Mouse (Mus musculus): ENCODE measurements around the gene Osbpl9. TPM values are rescaled to one million over a fixed set of nuclear protein-coding genes. Genes with fewer than 3 reads are reported as not detected.

The Osbpl9 gene
- polyA plus RNA-seq, 1 experiment from 2014 or later, result 50.7 TPM

DNA sequence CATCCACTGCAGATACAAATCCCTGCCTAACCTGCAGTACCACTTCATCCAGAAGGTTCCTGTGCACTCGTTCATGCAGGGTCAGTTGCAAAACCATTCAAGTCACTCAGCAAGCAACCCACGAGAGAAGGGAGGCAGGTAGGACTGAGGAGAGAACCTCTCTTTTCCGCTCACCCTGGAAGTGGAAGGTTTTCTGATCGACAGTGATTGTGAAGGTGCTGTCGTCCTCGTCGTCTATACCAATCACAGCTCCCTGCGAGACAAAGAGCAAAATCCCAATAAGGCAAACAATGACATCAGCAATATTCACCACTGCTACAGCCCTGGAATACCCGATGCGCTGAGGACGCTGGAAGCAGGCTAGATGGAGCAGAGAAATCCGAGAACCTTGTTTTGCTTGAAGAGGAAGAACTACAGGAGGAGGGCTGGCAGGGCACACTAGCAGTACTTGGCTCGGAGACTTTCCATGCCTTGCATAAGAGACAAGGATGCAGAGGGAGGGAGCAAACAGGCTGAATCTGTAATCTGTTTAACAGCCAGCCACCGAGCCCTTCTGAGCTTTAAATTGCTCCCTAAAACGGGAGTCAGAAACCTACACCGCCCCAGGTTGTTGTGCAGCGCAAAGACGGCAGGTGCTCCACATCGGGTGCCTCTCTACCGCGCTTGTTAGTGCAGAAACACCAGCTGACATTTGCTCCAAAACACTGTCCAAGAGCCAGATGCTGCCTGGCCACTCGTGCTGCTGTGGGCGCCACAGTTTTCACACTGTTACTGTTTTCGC lies 45.4 kb downstream of the Osbpl9 start:
- WGBS, result 29% methylated on average over 24 of the region's 24 CpGs
- 0 out of 2 replicates have a peak overlapping the region, but pooled peaks have one; percentile 5 for H3K9ac ChIP-seq

GRCm38 (mm10) chr4:109156073-109156472 lies 46.0 kb downstream of the Osbpl9 start:
- Histone ChIP-seq H3K27ac (no peak overlapping the region), H3K9me3 (replicated peaks) (no peaks in the 10 kb centered on the region), H3K36me3 (no peaks in the 10 kb centered on the region), H3K27me3 (no peaks in the 10 kb centered on the region), H3K4me2 (peak overlapping the region; percentile 59), H3K9ac (no peak overlapping the region), H3K4me3 (no peak overlapping the region), H3K4me1 (replicated peaks) (peaks cover 15% of the 10 kb centered on the region)
- 78% methylated on average over 6 of the region's 6 CpGs for WGBS
- ATAC-seq (replicated peaks; ENCODE audit: insufficient number of reproducible peaks, insufficient read depth, low FRiP score, low read depth), result no peak

More for the DNA sequence above, 45.4 kb downstream of the Osbpl9 start:
- Histone ChIP-seq H3K27me3 (no peaks in the 10 kb centered on the region), H3K36me3 (no peaks in the 10 kb centered on the region), H3K4me3 (peak overlapping the region; percentile 36), H3K4me1 (replicated peaks) (peaks cover 15% of the 10 kb centered on the region), H3K4me2 (peak overlapping the region; percentile 59), H3K9me3 (replicated peaks) (no peaks in the 10 kb centered on the region), H3K27ac (peak overlapping the region; percentile 54)
- peak; percentile 35; the same call in 1 of the 2 replicates for ATAC-seq (replicated peaks; ENCODE audit: insufficient number of reproducible peaks, insufficient read depth, low FRiP score, low read depth)

GRCm38 (mm10) chr4:109150214-109150613 lies 51.9 kb downstream of the Osbpl9 start:
- no peak overlapping the region for H3K27ac ChIP-seq
- no peaks in the 10 kb centered on the region for H3K27me3 ChIP-seq
- no peaks in the 10 kb centered on the region for H3K9me3 ChIP-seq (replicated peaks)
- H3K9ac ChIP-seq, result no peak overlapping the region
- H3K4me1 ChIP-seq (replicated peaks), result peaks cover 9% of the 10 kb centered on the region
- H3K4me2 ChIP-seq, result no peak overlapping the region
- H3K36me3 ChIP-seq, result no peaks in the 10 kb centered on the region
- ATAC-seq (replicated peaks; ENCODE audit: insufficient number of reproducible peaks, insufficient read depth, low FRiP score, low read depth), result no peak
- no peak overlapping the region for H3K4me3 ChIP-seq
- WGBS, result 59% methylated on average over 2 of the region's 2 CpGs

DNA sequence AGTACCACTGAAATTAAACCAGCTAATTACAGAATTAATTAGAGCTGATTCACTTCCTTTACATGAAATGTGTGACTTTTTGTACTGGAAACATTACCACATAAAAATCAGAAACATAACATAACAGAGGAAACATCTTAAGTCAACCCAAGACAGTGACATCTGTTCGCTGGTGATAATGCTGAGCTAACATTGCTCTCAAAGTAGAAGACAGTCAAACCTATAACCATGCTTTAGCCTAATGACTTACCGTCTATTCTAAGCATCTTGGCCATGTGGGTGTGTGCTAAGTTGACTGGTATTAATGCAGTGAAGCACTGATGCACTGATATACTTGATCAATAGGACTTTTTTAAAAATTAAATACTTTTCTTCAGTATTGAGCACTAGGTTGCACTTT lies 52.7 kb downstream of the Osbpl9 start:
- ATAC-seq (replicated peaks; ENCODE audit: insufficient number of reproducible peaks, insufficient read depth, low FRiP score, low read depth), result no peak
- no peaks in the 10 kb centered on the region for H3K9me3 ChIP-seq (replicated peaks)
- peaks cover 10% of the 10 kb centered on the region for H3K4me1 ChIP-seq (replicated peaks)
- no peak overlapping the region for H3K4me2 ChIP-seq
- no peak overlapping the region for H3K4me3 ChIP-seq
- H3K9ac ChIP-seq, result no peak overlapping the region
- no peaks in the 10 kb centered on the region for H3K27me3 ChIP-seq
- H3K36me3 ChIP-seq, result no peaks in the 10 kb centered on the region
- 77% methylated on average over 2 of the region's 2 CpGs for WGBS
- no peak overlapping the region for H3K27ac ChIP-seq

DNA sequence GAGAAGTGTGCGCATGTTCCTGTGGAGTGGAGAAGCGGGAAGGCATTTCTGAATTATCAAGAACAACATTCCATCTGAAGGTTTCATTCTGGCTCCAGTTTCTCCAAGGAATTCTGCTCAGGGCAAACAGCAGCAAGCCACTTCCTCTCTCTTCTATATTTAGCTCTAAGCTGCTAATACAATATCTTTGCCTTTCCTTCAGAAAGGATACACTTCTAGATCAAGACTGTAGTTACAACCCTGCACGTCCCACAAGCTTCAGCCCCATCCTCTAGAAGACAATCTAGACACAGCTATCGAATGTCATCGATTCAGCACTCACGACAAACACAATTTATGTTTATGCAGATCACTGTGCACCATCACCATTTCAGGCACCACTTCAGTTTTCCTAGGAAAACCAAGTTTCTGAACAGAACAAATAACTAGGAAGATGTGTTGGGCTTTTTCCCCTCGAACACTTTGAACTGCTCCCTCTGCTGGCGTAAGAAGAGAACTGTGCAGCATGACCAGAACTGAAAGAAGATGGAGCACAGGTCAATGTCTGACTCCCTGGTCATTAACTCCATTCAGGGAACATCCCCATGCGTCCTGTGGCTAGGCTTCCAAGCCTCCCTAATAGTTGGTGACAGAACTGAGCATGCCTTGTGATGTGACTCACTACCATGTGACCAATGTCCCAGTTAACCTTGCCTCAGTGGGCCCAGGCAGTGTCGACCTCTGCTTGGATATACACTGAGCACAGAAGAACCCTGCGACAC lies 54.6 kb downstream of the Osbpl9 start:
- WGBS, result 34% methylated on average over 11 of the region's 11 CpGs
- H3K9ac ChIP-seq, result no peak overlapping the region
- peak overlapping the region; percentile 29 for H3K4me3 ChIP-seq
- H3K27ac ChIP-seq, result peak overlapping the region; percentile 85
- H3K36me3 ChIP-seq, result no peaks in the 10 kb centered on the region
- H3K4me2 ChIP-seq, result peak overlapping the region; percentile 57
- no peaks in the 10 kb centered on the region for H3K9me3 ChIP-seq (replicated peaks)
- H3K4me1 ChIP-seq (replicated peaks), result peaks cover 13% of the 10 kb centered on the region
- H3K27me3 ChIP-seq, result no peaks in the 10 kb centered on the region
- ATAC-seq (replicated peaks; ENCODE audit: insufficient number of reproducible peaks, insufficient read depth, low FRiP score, low read depth), result peak; percentile 57

DNA sequence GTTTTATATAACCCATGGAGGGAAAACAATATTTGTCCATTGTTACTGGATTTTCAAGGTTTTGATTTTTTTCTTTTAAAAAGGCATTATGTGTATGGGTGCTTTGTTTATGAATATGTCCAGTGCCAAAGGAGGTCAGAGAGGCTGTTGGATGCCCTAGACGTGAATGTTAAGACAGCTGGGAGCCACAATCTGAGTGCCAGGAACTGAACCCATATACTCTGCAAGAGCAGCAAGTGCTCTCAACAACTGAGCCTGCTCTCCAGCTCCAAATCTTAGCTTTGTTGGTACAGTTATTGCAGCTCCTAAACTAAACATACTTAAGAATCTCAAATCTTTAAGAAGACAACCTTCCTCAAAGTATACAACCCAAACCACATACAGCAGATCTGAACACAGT lies 59.0 kb downstream of the Osbpl9 start:
- no peak overlapping the region for H3K9ac ChIP-seq
- H3K36me3 ChIP-seq, result no peaks in the 10 kb centered on the region
- no peak overlapping the region for H3K4me3 ChIP-seq
- H3K27me3 ChIP-seq, result no peaks in the 10 kb centered on the region
- H3K9me3 ChIP-seq (replicated peaks), result no peaks in the 10 kb centered on the region
- ATAC-seq (replicated peaks; ENCODE audit: insufficient number of reproducible peaks, insufficient read depth, low FRiP score, low read depth), result no peak
- no peak overlapping the region for H3K27ac ChIP-seq
- 69% methylated on average over 1 of the region's 1 CpGs for WGBS
- peaks cover 16% of the 10 kb centered on the region for H3K4me1 ChIP-seq (replicated peaks)
- H3K4me2 ChIP-seq, result no peak overlapping the region

DNA sequence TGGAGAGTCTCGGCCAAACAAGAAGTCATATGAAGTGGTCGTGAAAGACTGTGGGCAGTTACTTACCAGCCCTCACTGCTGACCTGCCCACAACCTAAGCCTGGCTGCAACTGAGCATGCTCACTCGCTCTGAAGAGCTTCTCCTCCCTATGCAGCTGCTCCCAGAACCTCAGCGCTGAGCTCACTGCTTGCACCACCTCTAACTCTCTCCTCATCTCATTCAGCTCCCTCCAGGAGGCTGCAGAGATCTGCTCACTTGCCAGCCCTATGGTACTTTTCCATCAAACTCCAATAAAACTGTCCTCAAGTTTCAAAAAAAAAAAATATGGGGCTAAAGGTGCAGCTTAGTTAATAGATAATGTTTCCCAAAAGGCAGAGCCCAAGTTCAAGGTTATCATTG lies 63.5 kb downstream of the Osbpl9 start:
- no peaks in the 10 kb centered on the region for H3K9me3 ChIP-seq (replicated peaks)
- 39% methylated on average over 4 of the region's 4 CpGs for WGBS

DNA sequence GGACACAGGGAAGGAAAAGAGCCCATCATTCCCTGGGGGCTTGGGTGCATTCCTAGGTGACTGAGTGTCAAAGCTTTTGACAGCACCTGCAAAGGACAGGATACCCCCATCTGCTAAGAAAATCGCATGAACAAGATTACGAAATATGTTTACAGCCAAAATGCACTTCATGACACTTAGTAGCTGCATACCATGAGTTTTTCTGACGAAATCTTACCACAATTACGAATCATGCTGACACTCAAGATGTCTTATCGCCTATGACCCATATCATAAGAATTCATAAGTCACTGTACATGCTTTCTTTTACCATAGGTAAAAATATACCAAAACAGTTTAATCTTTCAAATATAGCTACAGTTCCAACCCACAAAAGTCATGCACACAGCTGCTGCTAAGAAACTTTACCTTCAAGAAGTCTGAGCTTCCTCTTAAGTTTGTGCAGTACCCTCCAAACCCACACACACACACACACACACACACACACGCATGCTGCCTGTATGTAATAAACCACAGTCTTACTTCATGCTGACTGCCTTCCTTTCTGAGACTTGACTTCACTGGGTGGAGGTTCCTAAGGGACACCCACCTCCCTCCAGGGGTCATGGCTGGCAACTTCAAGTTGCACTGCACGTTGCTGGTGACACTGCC lies 65.5 kb downstream of the Osbpl9 start:
- Histone ChIP-seq H3K4me2 (no peak overlapping the region), H3K4me1 (replicated peaks) (peaks cover 3% of the 10 kb centered on the region), H3K36me3 (no peaks in the 10 kb centered on the region), H3K27ac (no peak overlapping the region), H3K9me3 (replicated peaks) (no peaks in the 10 kb centered on the region), H3K27me3 (no peaks in the 10 kb centered on the region), H3K9ac (no peak overlapping the region), H3K4me3 (no peak overlapping the region)
- no peak for ATAC-seq (replicated peaks; ENCODE audit: insufficient number of reproducible peaks, insufficient read depth, low FRiP score, low read depth)
- 77% methylated on average over 7 of the region's 7 CpGs for WGBS

More for the DNA sequence above, 63.5 kb downstream of the Osbpl9 start:
- no peak for ATAC-seq (replicated peaks; ENCODE audit: insufficient number of reproducible peaks, insufficient read depth, low FRiP score, low read depth)
- H3K4me2 ChIP-seq, result no peak overlapping the region
- H3K27ac ChIP-seq, result no peak overlapping the region
- H3K9ac ChIP-seq, result no peak overlapping the region
- H3K27me3 ChIP-seq, result no peaks in the 10 kb centered on the region
- H3K4me3 ChIP-seq, result no peak overlapping the region
- peaks cover 3% of the 10 kb centered on the region for H3K4me1 ChIP-seq (replicated peaks)
- H3K36me3 ChIP-seq, result no peaks in the 10 kb centered on the region

- H3K36me3 ChIP-seq, result no peaks in the 10 kb centered on the region
- no peaks in the 10 kb centered on the region for H3K27me3 ChIP-seq
- no peak overlapping the region for H3K9ac ChIP-seq
- H3K4me1 ChIP-seq (replicated peaks), result peaks cover 6% of the 10 kb centered on the region
- 81% methylated on average over 3 of the region's 3 CpGs for WGBS
- H3K9me3 ChIP-seq (replicated peaks), result no peaks in the 10 kb centered on the region
- H3K4me3 ChIP-seq, result no peak overlapping the region
- no peak overlapping the region for H3K27ac ChIP-seq
- H3K4me2 ChIP-seq, result no peak overlapping the region
- ATAC-seq (replicated peaks; ENCODE audit: insufficient number of reproducible peaks, insufficient read depth, low FRiP score, low read depth), result no peak
Measured at GRCm38 (mm10) chr4:109134955-109135354, 67.1 kb downstream of the Osbpl9 start.

DNA sequence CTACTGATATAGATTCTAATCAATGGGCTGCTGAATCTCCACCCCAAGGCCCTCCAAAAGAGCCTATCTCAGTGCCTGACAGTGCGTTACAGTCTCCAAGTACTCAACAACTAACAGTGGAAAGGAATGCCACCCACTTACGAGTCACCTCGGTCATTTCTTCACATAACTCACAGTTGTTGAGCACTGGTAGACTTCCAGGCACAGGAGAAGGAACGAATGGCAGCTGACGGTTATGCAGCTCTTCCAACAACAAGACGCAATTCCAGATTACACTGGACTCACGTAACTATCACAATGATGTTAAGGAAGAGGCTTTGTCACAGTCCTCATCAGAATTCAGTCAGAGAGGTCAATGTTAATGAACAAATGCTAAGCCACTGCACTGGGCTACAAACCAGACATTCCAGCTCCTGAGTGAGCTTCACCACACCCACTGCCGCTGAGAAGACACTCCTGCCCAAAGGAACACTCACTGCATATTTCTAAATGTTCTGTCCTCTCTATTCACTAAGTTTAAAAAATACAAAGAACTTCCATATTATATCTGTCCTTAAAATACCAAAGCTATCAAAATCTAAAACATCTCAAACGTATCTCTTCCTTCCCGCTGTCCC lies 70.7 kb downstream of the Osbpl9 start:
- Histone ChIP-seq H3K9ac (no peak overlapping the region), H3K9me3 (replicated peaks) (no peaks in the 10 kb centered on the region), H3K36me3 (no peaks in the 10 kb centered on the region), H3K4me1 (replicated peaks) (peaks cover 13% of the 10 kb centered on the region), H3K27me3 (no peaks in the 10 kb centered on the region), H3K4me3 (no peak overlapping the region), H3K4me2 (no peak overlapping the region), H3K27ac (no peak overlapping the region)
- WGBS, result 65% methylated on average over 10 of the region's 10 CpGs
- ATAC-seq (replicated peaks; ENCODE audit: insufficient number of reproducible peaks, insufficient read depth, low FRiP score, low read depth), result no peak

DNA sequence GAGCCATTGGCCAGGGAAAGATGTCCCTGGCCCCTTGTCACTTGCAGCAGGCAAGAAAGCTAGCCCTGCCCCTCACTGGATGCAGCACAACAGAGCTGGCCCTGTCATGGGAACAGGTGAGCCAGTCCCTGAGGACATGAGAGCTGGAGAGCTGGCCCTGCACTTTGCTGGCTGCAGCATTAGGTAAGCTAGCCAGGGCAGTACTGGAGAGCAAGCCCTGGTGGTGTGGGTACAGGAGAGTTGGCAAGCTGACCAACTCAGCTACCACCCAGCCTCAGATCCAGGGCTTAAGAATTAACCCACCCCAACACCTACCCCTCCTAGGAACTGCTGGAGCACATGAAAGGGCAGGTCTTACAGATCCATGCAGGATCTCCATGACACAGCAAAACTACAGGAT lies 73.1 kb downstream of the Osbpl9 start:
- Histone ChIP-seq H3K27me3 (no peaks in the 10 kb centered on the region), H3K9ac (no peak overlapping the region), H3K9me3 (replicated peaks) (no peaks in the 10 kb centered on the region), H3K4me2 (no peak overlapping the region), H3K36me3 (no peaks in the 10 kb centered on the region), H3K27ac (no peak overlapping the region), H3K4me3 (no peak overlapping the region), H3K4me1 (replicated peaks) (peaks cover 24% of the 10 kb centered on the region)
- ATAC-seq (replicated peaks; ENCODE audit: insufficient number of reproducible peaks, insufficient read depth, low FRiP score, low read depth), result no peak
